Mouse (Mus musculus) heart, embryonic 11.5 days (tissue): Measurements from ENCODE around the gene Abhd8. TPM values are rescaled to one million over a fixed set of nuclear protein-coding genes. Genes with fewer than 3 reads are reported as not detected.

ENCODE experiments used
- ATAC-seq: fragments of 200-750 bp; cut with Nextera tagmentation; replicated peaks from 2 replicates; pipeline ENCODE4 v1.8.0; 2017; ENCODE audit warnings: moderate library complexity; ENCODE audit not compliant: insufficient number of reproducible peaks, low FRiP score, low TSS enrichment
- H3K27ac ChIP-seq: fragments of 300-500 bp; sonication (generic); 2 replicates; pipeline ENCODE4 v1.5.1; 2014; ENCODE audit warnings: mild to moderate bottlenecking, low read depth, low read length
- H3K27me3 ChIP-seq: fragments of 300-500 bp; sonication (generic); 2 replicates; pipeline ENCODE4 v1.6.1; 2014; ENCODE audit warnings: mild to moderate bottlenecking, low read length, mixed read lengths; ENCODE audit not compliant: control insufficient read depth, insufficient read depth
- H3K36me3 ChIP-seq: fragments of 300-500 bp; sonication (generic); 2 replicates; pipeline ENCODE4 v1.6.1; 2014; ENCODE audit warnings: mild to moderate bottlenecking, low read length, moderate library complexity, mixed read lengths; ENCODE audit not compliant: control insufficient read depth, insufficient read depth
- H3K4me1 ChIP-seq: fragments of 300-500 bp; sonication (generic); 2 replicates; pipeline ENCODE4 v1.6.1; 2014; ENCODE audit warnings: low read length; ENCODE audit not compliant: control insufficient read depth, insufficient read depth
- H3K4me2 ChIP-seq: fragments of 300-500 bp; sonication (generic); 2 replicates; pipeline ENCODE4 v1.6.1; 2014; ENCODE audit warnings: mild to moderate bottlenecking, moderate library complexity
- H3K4me3 ChIP-seq: fragments of 300-500 bp; sonication (generic); 2 replicates; pipeline ENCODE4 v1.5.1; 2014; ENCODE audit warnings: low read depth, low read length
- H3K9ac ChIP-seq: fragments of 300-500 bp; sonication (generic); 2 replicates; pipeline ENCODE4 v1.6.1; 2014; ENCODE audit warnings: mild to moderate bottlenecking, low read depth, low read length, moderate library complexity
- H3K9me3 ChIP-seq: fragments of 300-500 bp; sonication (generic); replicated peaks from 2 replicates; pipeline ENCODE4 v1.6.1; 2016; ENCODE audit warnings: low read length; ENCODE audit not compliant: control insufficient read depth
- WGBS: fragments of 180-500 bp; shearing (Covaris S2); extraction: QIAGEN DNeasy Blood & Tissue Kit; methylation state at CpG from one replicate; pipeline ENCODE4 v1.1.7; 2014; ENCODE audit not compliant: insufficient replicate concordance; 5-methylcytosine and 5-hydroxymethylcytosine counted together
- polyA plus RNA-seq: library from polyadenylated mRNA; unstranded; fragments of >200 nt; fragmentation: Nextera tagmentation; extraction: Ambion mirVana; gene quantifications from 2 replicates; pipeline ENCODE4 v1.2.1, GENCODE M21; 2014

The Abhd8 gene
- polyA plus RNA-seq, 1 experiment from 2014 or later: 17.0 TPM

- Histone ChIP-seq H3K4me1 (peaks cover 11% of the 10 kb centered on the region), H3K9me3 (no peaks in the 10 kb centered on the region), H3K4me2 (peak overlapping the region; percentile 88; the same call in 1 of the 2 replicates), H3K4me3 (no peak overlapping the region), H3K27me3 (peaks cover 14% of the 10 kb centered on the region), H3K9ac (no peak overlapping the region), H3K36me3 (peaks cover 15% of the 10 kb centered on the region), H3K27ac (no peak overlapping the region)
- 88% methylated on average over 25 of the region's 25 CpGs for WGBS
- no peak for ATAC-seq
These were observed 11.6 kb upstream of the Abhd8 start for GRCm38 (mm10) chr8:71474785-71475701.

GRCm38 (mm10) chr8:71474344-71474743, 10.9 kb upstream of the Abhd8 start:
- 92% methylated on average over 18 of the region's 18 CpGs for WGBS
- peaks cover 15% of the 10 kb centered on the region for H3K36me3 ChIP-seq

GRCm38 (mm10) chr8:71472601-71473386, 9.3 kb upstream of the Abhd8 start:
- H3K9me3 ChIP-seq: no peaks in the 10 kb centered on the region
- no peak for ATAC-seq
- 84% methylated on average over 8 of the region's 8 CpGs for WGBS
- no peak overlapping the region for H3K4me3 ChIP-seq
- no peak overlapping the region for H3K4me2 ChIP-seq
- H3K27ac ChIP-seq: no peak overlapping the region
- H3K9ac ChIP-seq: no peak overlapping the region
- H3K27me3 ChIP-seq: peaks cover 4% of the 10 kb centered on the region; the same call in 1 of the 2 replicates
- H3K36me3 ChIP-seq: peaks cover 15% of the 10 kb centered on the region
- peaks cover 15% of the 10 kb centered on the region for H3K4me1 ChIP-seq

More at GRCm38 (mm10) chr8:71474344-71474743, 10.9 kb upstream of the Abhd8 start:
- no peak overlapping the region for H3K4me3 ChIP-seq
- H3K4me1 ChIP-seq: peaks cover 15% of the 10 kb centered on the region
- no peak overlapping the region for H3K9ac ChIP-seq
- peaks cover 14% of the 10 kb centered on the region for H3K27me3 ChIP-seq
- H3K4me2 ChIP-seq: no peak overlapping the region
- H3K27ac ChIP-seq: no peak overlapping the region
- ATAC-seq: no peak
- no peaks in the 10 kb centered on the region for H3K9me3 ChIP-seq

- Histone ChIP-seq H3K36me3 (peaks cover 15% of the 10 kb centered on the region), H3K4me3 (no peak overlapping the region), H3K27ac (no peak overlapping the region), H3K27me3 (no peaks in the 10 kb centered on the region), H3K9ac (no peak overlapping the region), H3K4me1 (peaks cover 14% of the 10 kb centered on the region), H3K4me2 (no peak overlapping the region), H3K9me3 (no peaks in the 10 kb centered on the region)
- no peak for ATAC-seq
- WGBS: 93% methylated on average over 17 of the region's 17 CpGs
These were observed 8.4 kb upstream of the Abhd8 start for GRCm38 (mm10) chr8:71471861-71472260.

DNA sequence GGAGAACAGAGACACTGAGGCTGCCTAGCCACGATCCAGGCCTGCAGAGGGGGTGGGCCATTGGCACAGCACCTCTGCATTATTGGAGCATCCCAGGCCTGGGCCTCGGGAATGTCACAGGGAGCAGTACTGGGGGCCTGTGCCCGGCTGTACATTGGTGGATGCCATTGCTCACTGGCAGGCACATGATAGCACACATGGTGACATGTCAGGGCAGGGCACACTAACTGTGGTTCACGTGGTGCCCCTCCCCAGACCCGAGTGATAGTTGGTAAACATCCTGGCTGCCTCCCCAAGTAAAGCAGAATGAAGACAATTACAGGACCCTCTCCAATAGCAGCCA, 7.4 kb upstream of the Abhd8 start:
- no peak for ATAC-seq
- Histone ChIP-seq H3K4me1 (peaks cover 13% of the 10 kb centered on the region), H3K4me2 (no peak overlapping the region; the same call in 1 of the 2 replicates), H3K27ac (no peak overlapping the region), H3K27me3 (no peaks in the 10 kb centered on the region), H3K9ac (no peak overlapping the region), H3K36me3 (peaks cover 15% of the 10 kb centered on the region), H3K9me3 (no peaks in the 10 kb centered on the region), H3K4me3 (no peak overlapping the region)
- 80% methylated on average over 5 of the region's 5 CpGs for WGBS

- peak overlapping the region; percentile 76 for H3K9ac ChIP-seq
- WGBS: 86% methylated on average over 3 of the region's 3 CpGs
- peak overlapping the region; percentile 80 for H3K4me2 ChIP-seq
- no peaks in the 10 kb centered on the region for H3K27me3 ChIP-seq
- H3K9me3 ChIP-seq: no peaks in the 10 kb centered on the region
- H3K4me3 ChIP-seq: peak overlapping the region; percentile 59
- no peak overlapping the region for H3K27ac ChIP-seq
- H3K4me1 ChIP-seq: peaks cover 13% of the 10 kb centered on the region
- ATAC-seq: no peak
- H3K36me3 ChIP-seq: peaks cover 15% of the 10 kb centered on the region
These were observed 6.9 kb upstream of the Abhd8 start for GRCm38 (mm10) chr8:71470146-71470912.

DNA sequence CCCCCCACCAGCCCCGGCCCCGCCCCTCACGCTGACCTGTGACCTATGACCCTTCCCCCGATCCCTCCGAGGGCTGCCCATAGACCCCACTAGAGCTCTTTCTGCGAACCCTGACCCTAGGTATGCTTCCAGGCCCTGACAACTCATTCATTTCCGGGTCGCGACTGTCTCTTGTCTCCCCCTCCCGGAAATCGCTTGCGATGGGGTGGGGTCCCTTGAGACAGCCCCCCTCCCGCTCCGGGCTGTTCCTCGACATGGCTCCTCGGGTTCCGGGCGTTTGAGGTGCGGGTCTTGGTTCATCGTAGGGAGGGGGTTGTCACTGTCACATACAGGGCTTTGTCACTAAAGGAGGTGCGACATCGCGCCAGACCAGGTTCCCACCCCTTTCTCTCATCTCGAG, 6.0 kb upstream of the Abhd8 start:
- whole genome bisulfite sequencing: under 1% methylated on average over 24 of the region's 24 CpGs

GRCm38 (mm10) chr8:71468916-71469315, 5.5 kb upstream of the Abhd8 start, which contains the start of gene Dda1:
TSS of gene Dda1 (plus strand) at chr8:71469199.
- 0 out of 2 replicates have a peak within 1 kb of the TSS, but pooled peaks have one; percentile 10 for H3K27ac ChIP-seq
- H3K4me1 ChIP-seq: peaks cover 18% of the 10 kb centered on the region
- WGBS: under 1% methylated on average over 41 of the region's 52 CpGs

More for the DNA sequence above, 6.0 kb upstream of the Abhd8 start:
- H3K36me3 ChIP-seq: peaks cover 15% of the 10 kb centered on the region
- no peaks in the 10 kb centered on the region for H3K27me3 ChIP-seq
- H3K4me2 ChIP-seq: peak overlapping the region; percentile 80
- H3K4me1 ChIP-seq: peaks cover 13% of the 10 kb centered on the region
- ATAC-seq: 0 out of 2 replicates have a peak, but pooled peaks have one; percentile 1
- 0 out of 2 replicates have a peak overlapping the region, but pooled peaks have one; percentile 10 for H3K27ac ChIP-seq
- H3K9me3 ChIP-seq: no peaks in the 10 kb centered on the region
- peak overlapping the region; percentile 76 for H3K9ac ChIP-seq
- H3K4me3 ChIP-seq: peak overlapping the region; percentile 59

More at GRCm38 (mm10) chr8:71468916-71469315, 5.5 kb upstream of the Abhd8 start, which contains the start of gene Dda1:
- H3K36me3 ChIP-seq: peaks cover 15% of the 10 kb centered on the region
- ATAC-seq: peak; percentile 88
- peak within 1 kb of the TSS; percentile 76 for H3K9ac ChIP-seq
- H3K4me2 ChIP-seq: peak within 1 kb of the TSS; percentile 80
- H3K27me3 ChIP-seq: no peaks in the 10 kb centered on the region
- no peaks in the 10 kb centered on the region for H3K9me3 ChIP-seq
- peak within 1 kb of the TSS; percentile 59 for H3K4me3 ChIP-seq
